10 mouse cellular contexts compared by ENCODE assay signal in genomic region chr8:61488631-61489030, GRCm38 (mm10). TPM values are rescaled to one million over a fixed set of nuclear protein-coding genes. Genes with fewer than 3 reads are reported as not detected.
DNase-seq lines count a peak whose midpoint lies in the region; ATAC-seq lines count a peak whose summit lies in the region.
"Had no signal": no experiment of that assay in that cellular context is flagged by ENCODE, and none has a peak within 500 bp of the region (broad histone marks: within the 10 kb centered on the region; RNA-seq: fewer than 3 reads in every experiment).

No protein-coding gene starts in this region.

- no peak overlapping the region for H3K27ac ChIP-seq in neural tube, embryonic 11.5 days (ENCODE audit: low read depth, low read length)
- H3K27ac ChIP-seq in liver, embryonic 12.5 days, result no peak overlapping the region

- WGBS in neural tube, embryonic 11.5 days, result 91% methylated on average over 8 of the region's 8 CpGs
- 87% methylated on average over 8 of the region's 8 CpGs for WGBS in liver, embryonic 12.5 days (ENCODE audit: insufficient replicate concordance)

- peak overlapping the region; percentile 81; the same call in 1 of the 2 replicates for H3K4me2 ChIP-seq in neural tube, embryonic 11.5 days (ENCODE audit: low read depth)
- peak overlapping the region; percentile 80 for H3K4me2 ChIP-seq in liver, embryonic 12.5 days

- no peaks in the 10 kb centered on the region for H3K36me3 ChIP-seq in neural tube, embryonic 11.5 days (ENCODE audit: control insufficient read depth, insufficient read depth, low read length)
- H3K36me3 ChIP-seq in liver, embryonic 12.5 days, result peaks cover 18% of the 10 kb centered on the region; the same call in 1 of the 2 replicates

- no peak overlapping the region for H3K4me3 ChIP-seq in neural tube, embryonic 11.5 days (ENCODE audit: low read depth, low read length)
- peak overlapping the region; percentile 77 for H3K4me3 ChIP-seq in liver, embryonic 12.5 days

- no peaks in the 10 kb centered on the region for H3K9me3 ChIP-seq in neural tube, embryonic 11.5 days (ENCODE audit: control insufficient read depth, low read length)
- H3K9me3 ChIP-seq in liver, embryonic 12.5 days (replicated peaks), result no peaks in the 10 kb centered on the region

- no peaks in the 10 kb centered on the region for H3K27me3 ChIP-seq in neural tube, embryonic 11.5 days (ENCODE audit: control insufficient read depth, insufficient read depth, low read length)
- H3K27me3 ChIP-seq in liver, embryonic 12.5 days (replicated peaks), result no peaks in the 10 kb centered on the region

- DNase-seq in cerebellum, adult 8-10 months, result peak; percentile 7
- DNase-seq in cerebellum, adult 11 months, result no peak
- no peak for DNase-seq in neural tube, embryonic 11.5 days (ENCODE audit: low spot score)
- DNase-seq in neural tube, embryonic 10.5 days (ENCODE audit: extremely low spot score, low spot score), result no peak
- no peak for DNase-seq in embryo, embryonic 11 days
- no peak for DNase-seq in left cerebral cortex, postnatal 10 days (ENCODE audit: extremely low spot score in 1 of 2, low spot score in 2 of 2)
- DNase-seq in thymus, adult 18-20 months, result no peak
- DNase-seq: adrenal gland, adult 8-10 months; thymus, postnatal 25 days had no signal

- H3K9ac ChIP-seq in neural tube, embryonic 11.5 days (ENCODE audit: low read length), result no peak overlapping the region; the same call in 1 of the 2 replicates
- H3K9ac ChIP-seq in liver, embryonic 12.5 days, result peak overlapping the region; percentile 80

- intact Hi-C loops in left cerebral cortex, postnatal 10 days (cut with DNase I), result no loop called here

- no peaks in the 10 kb centered on the region; the same call in 1 of the 2 replicates for H3K4me1 ChIP-seq in neural tube, embryonic 11.5 days (ENCODE audit: control insufficient read depth, insufficient read depth, low read length)
- H3K4me1 ChIP-seq in liver, embryonic 12.5 days, result peaks cover 9% of the 10 kb centered on the region

- ATAC-seq in neural tube, embryonic 11.5 days (ENCODE audit: insufficient read depth, low FRiP score, low TSS enrichment), result no peak
- ATAC-seq in liver, embryonic 12.5 days, result no peak

RNA-seq across cellular contexts. Expression of gene Cbr4, which starts 1.1 kb away (rescaled TPM):
- polyA plus RNA-seq in neural tube, embryonic 11.5 days (2014; fragmentation: Nextera tagmentation; extraction: Ambion mirVana), result 25.2 and 26.5 TPM in 2 replicates
- polyA plus RNA-seq in liver, embryonic 12.5 days (2016; fragmentation: Nextera tagmentation; extraction: Ambion mirVana), result 19.6 and 21.8 TPM in 2 replicates
- 10 to 100 TPM; 19.5 to 19.8 TPM for total RNA-seq in left cerebral cortex, postnatal 10 days (2021)
